Mouse (Mus musculus) neural tube, embryonic 12.5 days (tissue): ENCODE measurements around the gene Xkrx. TPM values are rescaled to one million over a fixed set of nuclear protein-coding genes. Genes with fewer than 3 reads are reported as not detected.

Experiments used
- ATAC-seq: fragments of 200-750 bp; cut with Nextera tagmentation; 2 replicates; pipeline ENCODE4 v1.8.0; 2017; ENCODE audit warnings: low read depth, mild to moderate bottlenecking, moderate TSS enrichment, moderate library complexity; ENCODE audit not compliant: low FRiP score
- H3K27ac ChIP-seq: fragments of 300-500 bp; sonication (generic); 2 replicates; pipeline ENCODE4 v1.5.1; 2016
- H3K27me3 ChIP-seq: fragments of 300-500 bp; sonication (generic); replicated peaks from 2 replicates; pipeline ENCODE4 v1.6.1; 2016; ENCODE audit warnings: mild to moderate bottlenecking
- H3K36me3 ChIP-seq: fragments of 300-500 bp; sonication (generic); 2 replicates; pipeline ENCODE4 v1.6.1; 2016; ENCODE audit warnings: mild to moderate bottlenecking
- H3K4me1 ChIP-seq: fragments of 300-500 bp; sonication (generic); 2 replicates; pipeline ENCODE4 v1.6.1; 2016
- H3K4me2 ChIP-seq: fragments of 300-500 bp; sonication (generic); replicated peaks from 2 replicates; pipeline ENCODE4 v1.6.1; 2016; ENCODE audit warnings: mild to moderate bottlenecking
- H3K4me3 ChIP-seq: fragments of 300-500 bp; sonication (generic); 2 replicates; pipeline ENCODE4 v1.5.1; 2016
- H3K9ac ChIP-seq: fragments of 300-500 bp; sonication (generic); 2 replicates; pipeline ENCODE4 v1.6.1; 2016; ENCODE audit warnings: mild to moderate bottlenecking
- H3K9me3 ChIP-seq: fragments of 300-500 bp; sonication (generic); 2 replicates; pipeline ENCODE4 v1.6.1; 2016; ENCODE audit warnings: mild to moderate bottlenecking
- WGBS: fragments of 180-500 bp; shearing (Covaris S2); methylation state at CpG from one replicate; pipeline ENCODE4 v1.1.7; 2016; 5-methylcytosine and 5-hydroxymethylcytosine counted together
- polyA plus RNA-seq: library from polyadenylated mRNA; unstranded; fragments of >200 nt; fragmentation: Nextera tagmentation; extraction: Ambion mirVana; gene quantifications from 2 replicates; pipeline ENCODE4 v1.2.1, GENCODE M21; 2016

The Xkrx gene
- polyA plus RNA-seq, 1 experiment from 2014 or later = 0.22 TPM

- WGBS = 57% methylated on average over 3 of the region's 3 CpGs
- H3K4me2 ChIP-seq = no peak overlapping the region
- no peak for ATAC-seq
- no peak overlapping the region for H3K9ac ChIP-seq
- no peaks in the 10 kb centered on the region for H3K27me3 ChIP-seq
- no peak overlapping the region for H3K27ac ChIP-seq
- H3K4me3 ChIP-seq = no peak overlapping the region
- no peaks in the 10 kb centered on the region for H3K9me3 ChIP-seq
- H3K36me3 ChIP-seq = no peaks in the 10 kb centered on the region
- H3K4me1 ChIP-seq = no peaks in the 10 kb centered on the region
These were observed 28.1 kb downstream of the Xkrx start for GRCm38 (mm10) chrX:134133821-134134220.

GRCm38 (mm10) chrX:134132295-134132694 is 29.6 kb downstream of the Xkrx start:
- Histone ChIP-seq H3K36me3 (no peaks in the 10 kb centered on the region), H3K4me1 (no peaks in the 10 kb centered on the region), H3K4me3 (no peak overlapping the region), H3K9me3 (no peaks in the 10 kb centered on the region), H3K9ac (no peak overlapping the region), H3K4me2 (no peak overlapping the region), H3K27me3 (no peaks in the 10 kb centered on the region), H3K27ac (no peak overlapping the region)
- WGBS = 30% methylated on average over 5 of the region's 5 CpGs
- ATAC-seq = no peak

- Histone ChIP-seq H3K9ac (no peak overlapping the region), H3K9me3 (no peaks in the 10 kb centered on the region), H3K4me2 (no peak overlapping the region), H3K27me3 (no peaks in the 10 kb centered on the region), H3K36me3 (no peaks in the 10 kb centered on the region), H3K27ac (no peak overlapping the region), H3K4me1 (no peaks in the 10 kb centered on the region), H3K4me3 (no peak overlapping the region)
- 87% methylated on average over 3 of the region's 3 CpGs for WGBS
- ATAC-seq = no peak
These were observed 33.3 kb downstream of the Xkrx start for GRCm38 (mm10) chrX:134128549-134128948.

- Histone ChIP-seq H3K9ac (no peak overlapping the region), H3K4me3 (no peak overlapping the region), H3K27me3 (no peaks in the 10 kb centered on the region), H3K9me3 (no peaks in the 10 kb centered on the region), H3K4me2 (no peak overlapping the region), H3K4me1 (no peaks in the 10 kb centered on the region), H3K36me3 (no peaks in the 10 kb centered on the region), H3K27ac (no peak overlapping the region)
- no peak for ATAC-seq
- WGBS = 70% methylated on average over 3 of the region's 3 CpGs
These were observed 45.5 kb downstream of the Xkrx start for GRCm38 (mm10) chrX:134116417-134116816.

DNA sequence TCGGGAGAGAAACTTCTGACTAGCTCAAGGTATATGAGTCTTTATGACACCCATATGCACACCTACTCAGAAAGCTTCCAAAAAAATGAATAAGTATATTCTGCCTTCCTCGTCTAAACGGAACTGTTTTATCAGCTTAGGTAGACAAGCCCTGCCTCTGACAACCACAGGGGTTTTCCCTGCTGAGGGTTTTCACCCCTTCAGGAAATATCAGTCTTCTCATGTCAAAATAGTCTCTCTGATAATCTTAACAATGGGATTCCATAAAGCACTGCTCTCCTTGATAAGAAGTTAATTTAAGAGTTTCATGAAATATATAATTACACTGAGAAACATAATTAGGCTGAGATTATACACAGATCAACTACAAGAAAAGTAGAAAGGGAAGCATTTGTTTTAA is 50.1 kb downstream of the Xkrx start:
- no peaks in the 10 kb centered on the region for H3K27me3 ChIP-seq
- H3K4me2 ChIP-seq = no peak overlapping the region
- H3K9me3 ChIP-seq = no peaks in the 10 kb centered on the region
- H3K36me3 ChIP-seq = no peaks in the 10 kb centered on the region
- H3K4me3 ChIP-seq = no peak overlapping the region
- no peak overlapping the region for H3K9ac ChIP-seq
- ATAC-seq = no peak
- no peak overlapping the region for H3K27ac ChIP-seq
- WGBS = 80% methylated on average over 3 of the region's 3 CpGs
- no peaks in the 10 kb centered on the region for H3K4me1 ChIP-seq

GRCm38 (mm10) chrX:134102641-134103040 is 59.2 kb downstream of the Xkrx start:
- H3K4me1 ChIP-seq = no peaks in the 10 kb centered on the region
- 78% methylated on average over 2 of the region's 2 CpGs for WGBS
- H3K4me3 ChIP-seq = no peak overlapping the region
- ATAC-seq = no peak
- no peaks in the 10 kb centered on the region for H3K27me3 ChIP-seq
- H3K9me3 ChIP-seq = no peaks in the 10 kb centered on the region
- no peak overlapping the region for H3K9ac ChIP-seq
- H3K36me3 ChIP-seq = no peaks in the 10 kb centered on the region
- no peak overlapping the region for H3K27ac ChIP-seq
- no peak overlapping the region for H3K4me2 ChIP-seq

Other genes with a start within 250 kb of the Xkrx start
- gene Sytl4, start 180.3 kb downstream of the Xkrx start, polyA plus RNA-seq = 1.7 and 1.9 TPM in 2 replicates
- 60.9 and 66.8 TPM in 2 replicates for gene Cstf2, start 102.9 kb downstream of the Xkrx start, polyA plus RNA-seq
- not detected in 2 replicates for gene Arl13a, start 25.4 kb upstream of the Xkrx start, polyA plus RNA-seq
- gene Nox1, start 59.9 kb upstream of the Xkrx start, polyA plus RNA-seq = 0.11 TPM in 1 of 2 replicates, not detected in the other
- gene Trmt2b, start 114.9 kb upstream of the Xkrx start, polyA plus RNA-seq = 5.0 and 6.1 TPM in 2 replicates
- gene Tmem35a, start 133.1 kb upstream of the Xkrx start, polyA plus RNA-seq = 42.7 and 44.2 TPM in 2 replicates
- 15.7 and 19.2 TPM in 2 replicates for gene Cenpi, start 146.0 kb upstream of the Xkrx start, polyA plus RNA-seq
- 10.3 and 11.7 TPM in 2 replicates for gene Drp2, start 242.5 kb upstream of the Xkrx start, polyA plus RNA-seq